ENCODE assay signal across 25 mouse cellular contexts in genomic region chr5:136642208-136642607, GRCm38 (mm10). TPM values are rescaled to one million over a fixed set of nuclear protein-coding genes. Genes with fewer than 3 reads are reported as not detected.
DNase-seq lines count a peak whose midpoint lies in the region; ATAC-seq and TF ChIP-seq lines count a peak whose summit lies in the region.
"Had no signal": no experiment of that assay in that cellular context is flagged by ENCODE, and none has a peak within 500 bp of the region (broad histone marks: within the 10 kb centered on the region; RNA-seq: fewer than 3 reads in every experiment).

No protein-coding gene starts in this region.

- H3K9me3 ChIP-seq in liver, postnatal 0 days (ENCODE audit: low read length) = no peaks in the 10 kb centered on the region
- H3K9me3 ChIP-seq: forebrain, embryonic 13.5 days; liver, embryonic 13.5 days; megakaryocyte, embryonic 14.5 days; neural tube, embryonic 12.5 days had no signal

- POLR2A ChIA-PET in Patski (lab: Charles Lee) = interaction anchor here (0.6 to 1.3 kb wide), 2 partner anchors 10 to 15 kb away, joined by 3 to 5 read pairs; no protein-coding TSS in a partner anchor

- no peak overlapping the region for H3K9ac ChIP-seq in liver, postnatal 0 days (replicated peaks)
- H3K9ac ChIP-seq: forebrain, embryonic 13.5 days; liver, embryonic 13.5 days; neural tube, embryonic 12.5 days had no signal

- ATAC-seq in liver, postnatal 0 days = peak; percentile 38
- peak; percentile 20 for ATAC-seq in Patski
- peak; percentile 60 for ATAC-seq in common myeloid progenitor, adult 5-6 weeks (replicated peaks; ENCODE audit: low read depth, poor library complexity, severe bottlenecking)
- peak; percentile 91 for ATAC-seq in megakaryocyte, adult 5-6 weeks (ENCODE audit: poor library complexity, severe bottlenecking)
- no peak for ATAC-seq in inflammation-experienced regulatory T-cells, adult 6 months
- ATAC-seq: forebrain, embryonic 13.5 days had no signal

- no peak overlapping the region for H3K4me2 ChIP-seq in liver, postnatal 0 days (ENCODE audit: low read depth, low read length)
- H3K4me2 ChIP-seq: forebrain, embryonic 13.5 days; liver, embryonic 13.5 days; neural tube, embryonic 12.5 days had no signal

- in situ Hi-C loops in Patski (cut with MboI; ENCODE audit: low pct_unique_long_range_greater_than_20kb) = no loop called here

- H3K36me3 ChIP-seq in liver, postnatal 0 days (replicated peaks; ENCODE audit: insufficient read depth, low read length) = no peaks in the 10 kb centered on the region
- H3K36me3 ChIP-seq: liver, embryonic 13.5 days; neural tube, embryonic 12.5 days had no signal

- TF ChIP-seq CTCF in liver, postnatal 0 days (IDR thresholded peaks at IDR 0.05; ENCODE audit: low read depth) = no peak
- no peak for TF ChIP-seq CTCF in Patski (IDR thresholded peaks at IDR 0.05)

- H3K27me3 ChIP-seq in liver, postnatal 0 days (ENCODE audit: insufficient read depth, low read length) = no peaks in the 10 kb centered on the region
- H3K27me3 ChIP-seq in Patski = no peaks in the 10 kb centered on the region
- H3K27me3 ChIP-seq: liver, embryonic 13.5 days; neural tube, embryonic 12.5 days had no signal

- H3K27ac ChIP-seq in liver, postnatal 0 days (ENCODE audit: low read depth) = no peak overlapping the region
- H3K27ac ChIP-seq: forebrain, embryonic 13.5 days; left cerebral cortex, adult 2 months; liver, embryonic 13.5 days; neural tube, embryonic 12.5 days had no signal

- no peak overlapping the region for H3K4me3 ChIP-seq in liver, postnatal 0 days (ENCODE audit: low read depth, low read length)
- H3K4me3 ChIP-seq: erythroblast, embryonic 14.5 days; forebrain, embryonic 13.5 days; left cerebral cortex, adult 2 months; liver, embryonic 13.5 days; megakaryocyte, embryonic 14.5 days; neural tube, embryonic 12.5 days had no signal

- CTCF ChIA-PET in Patski (lab: Charles Lee) = no interaction called here

- peak; percentile 49 for DNase-seq in liver, postnatal 0 days
- no peak for DNase-seq in liver
- DNase-seq in Patski (ENCODE audit: low read depth, low spot score) = no peak
- DNase-seq in Muller cell, postnatal 12 days (ENCODE audit: inconsistent ontology term) = no peak
- DNase-seq in thymus, postnatal 0 days (ENCODE audit: low spot score) = no peak
- DNase-seq: cerebellum, adult 8-10 months; gastrocnemius, postnatal 14 days; kidney, postnatal 4 days; layer of hippocampus, adult 9-11 months; liver, embryonic 13.5 days had no signal

- H3K4me1 ChIP-seq in liver, postnatal 0 days (ENCODE audit: insufficient read depth) = peaks cover 3% of the 10 kb centered on the region; the same call in 1 of the 2 replicates
- H3K4me1 ChIP-seq: forebrain, embryonic 13.5 days; liver, embryonic 13.5 days; neural tube, embryonic 12.5 days had no signal

- 64% methylated on average over 13 of the region's 13 CpGs for WGBS in liver, postnatal 0 days (ENCODE audit: insufficient replicate concordance)

- TF ChIP-seq EP300 in liver, postnatal 0 days (IDR thresholded peaks at IDR 0.05; ENCODE audit: low read depth) = 0 out of 2 replicates have a peak, but pooled peaks have one; percentile 26

RNA-seq across cellular contexts. Expression of gene Myl10, which starts 50.7 kb away (rescaled TPM):
- not detected in 2 replicates for polyA plus RNA-seq in liver, postnatal 0 days (2015; fragmentation: Nextera tagmentation; extraction: Ambion mirVana)
- not detected for polyA plus RNA-seq in Patski (2021)
- total RNA-seq in common myeloid progenitor, adult 5-6 weeks (2017) = 1.1 TPM in 1 of 2 replicates, not detected in the other
- not detected in 2 replicates for total RNA-seq in megakaryocyte, adult 5-6 weeks (2015)
- total RNA-seq in megakaryocyte, adult 5-6 weeks (2017) = not detected in 2 replicates
- 21.7 and 24.2 TPM in 2 replicates for polyA plus RNA-seq in thymus, postnatal 0 days (2015; fragmentation: Nextera tagmentation; extraction: Ambion mirVana)
- polyA plus RNA-seq in inflammation-experienced regulatory T-cells, adult 6 months (2017; shearing (Covaris generic)) = 1 to 10 TPM in 1 of 3 experiments, not detected in 2; 1.4 TPM
- total RNA-seq: heart, adult 8-10 months; left cerebral cortex, adult 2 months; midbrain, postnatal 0 days had no signal
- polyA plus RNA-seq: embryonic facial prominence, embryonic 11.5 days; erythroblast, embryonic 14.5 days; forebrain, embryonic 13.5 days; kidney, embryonic 14.5 days; limb, embryonic 11.5 days; liver, embryonic 13.5 days; midbrain, postnatal 0 days; neural tube, embryonic 12.5 days; small intestine, adult 2 months; urinary bladder, adult 2 months had no signal
